Mouse (Mus musculus) bone marrow, adult 2 months (tissue): ENCODE results near the gene Slc5a3.

Source experiments
- CTCF ChIP-seq: fragments of 200-500 bp; IDR thresholded peaks from 2 replicates; pipeline ENCODE4 v1.5.1; 2011; ENCODE audit warnings: low read length, control low read depth; ENCODE audit not compliant: control insufficient read depth, insufficient read depth
- POLR2A ChIP-seq: fragments of 200-500 bp; IDR thresholded peaks from 2 replicates; pipeline ENCODE4 v1.6.1; 2011; ENCODE audit warnings: low read depth, mild to moderate bottlenecking, control low read depth, low read length, borderline replicate concordance; ENCODE audit not compliant: control insufficient read depth

- TF ChIP-seq CTCF = no peak
- no peak for TF ChIP-seq POLR2A
Measured at GRCm38 (mm10) chr16:92120899-92121531, 62.9 kb downstream of the Slc5a3 start.
